Mouse (Mus musculus) midbrain, embryonic 14.5 days (tissue): ENCODE measurements at regions not wholly inside any gene's neighbourhood (a gene's known extent, or its start where the extent isn't known, plus 50 kb on each side); places are given as distances from the start of the nearest gene placed in this dataset.

Experiments
- ATAC-seq: fragments of 200-750 bp; cut with Nextera tagmentation; 2 replicates; pipeline ENCODE4 v1.8.0; 2017; ENCODE audit warnings: moderate number of reproducible peaks, moderate library complexity; ENCODE audit not compliant: low FRiP score, low TSS enrichment
- DNase-seq: peaks from one replicate; pipeline ENCODE4 v3.0.0-alpha.2; 2015
- H3K27ac ChIP-seq: fragments of 300-500 bp; sonication (generic); replicated peaks from 2 replicates; pipeline ENCODE4 v1.5.1; 2014; ENCODE audit warnings: mild to moderate bottlenecking, low read depth, low read length, moderate library complexity
- H3K27me3 ChIP-seq: fragments of 300-500 bp; sonication (generic); 2 replicates; pipeline ENCODE4 v1.6.1; 2014; ENCODE audit warnings: low read length, control low read depth, mixed read lengths; ENCODE audit not compliant: control insufficient read depth, insufficient read depth
- H3K36me3 ChIP-seq: fragments of 300-500 bp; sonication (generic); 2 replicates; pipeline ENCODE4 v1.6.1; 2014; ENCODE audit warnings: low read length, control low read depth; ENCODE audit not compliant: control insufficient read depth, insufficient read depth
- H3K4me1 ChIP-seq: fragments of 300-500 bp; sonication (generic); 2 replicates; pipeline ENCODE4 v1.6.1; 2014; ENCODE audit warnings: mild to moderate bottlenecking, antibody characterized with exemption, low read length, control low read depth; ENCODE audit not compliant: control insufficient read depth, insufficient read depth
- H3K4me2 ChIP-seq: fragments of 300-500 bp; sonication (generic); 2 replicates; pipeline ENCODE4 v1.6.1; 2014; ENCODE audit warnings: mild to moderate bottlenecking, low read length, moderate library complexity
- H3K4me3 ChIP-seq: fragments of 300-500 bp; sonication (generic); replicated peaks from 2 replicates; pipeline ENCODE4 v1.5.1; 2014; ENCODE audit warnings: low read depth, low read length
- H3K9ac ChIP-seq: fragments of 300-500 bp; sonication (generic); replicated peaks from 2 replicates; pipeline ENCODE4 v1.6.1; 2014; ENCODE audit warnings: mild to moderate bottlenecking, low read length, moderate library complexity
- H3K9me3 ChIP-seq: fragments of 300-500 bp; sonication (generic); 2 replicates; pipeline ENCODE4 v1.6.1; 2016; ENCODE audit warnings: low read length, control low read depth, mixed read lengths; ENCODE audit not compliant: control insufficient read depth
- WGBS: fragments of 180-500 bp; shearing (Covaris S2); extraction: QIAGEN DNeasy Blood & Tissue Kit; methylation state at CpG from one replicate; pipeline ENCODE4 v1.1.7; 2014; 5-methylcytosine and 5-hydroxymethylcytosine counted together

GRCm38 (mm10) chr4:152908235-152908634 lies 430.6 kb upstream of the Kcnab2 start:
- Histone ChIP-seq H3K9ac (no peak overlapping the region), H3K4me3 (no peak overlapping the region), H3K9me3 (no peaks in the 10 kb centered on the region), H3K36me3 (no peaks in the 10 kb centered on the region), H3K27ac (no peak overlapping the region), H3K4me1 (no peaks in the 10 kb centered on the region), H3K27me3 (no peaks in the 10 kb centered on the region), H3K4me2 (no peak overlapping the region)
- ATAC-seq (no peak), DNase-seq (peak; percentile 58)
- WGBS = 62% methylated on average over 5 of the region's 5 CpGs

- 53% methylated on average over 11 of the region's 11 CpGs for WGBS
- H3K4me1 ChIP-seq = peaks cover 17% of the 10 kb centered on the region
- DNase-seq = peak; percentile 49
- no peak overlapping the region for H3K9ac ChIP-seq
- H3K36me3 ChIP-seq = no peaks in the 10 kb centered on the region
- no peak for ATAC-seq
- H3K27me3 ChIP-seq = no peaks in the 10 kb centered on the region
- no peak overlapping the region for H3K4me2 ChIP-seq
- H3K9me3 ChIP-seq = no peaks in the 10 kb centered on the region
- H3K27ac ChIP-seq = peak overlapping the region; percentile 55; the same call in 1 of the 2 replicates
- no peak overlapping the region for H3K4me3 ChIP-seq
Observed at GRCm38 (mm10) chr4:152902851-152903250, 425.2 kb upstream of the Kcnab2 start.

GRCm38 (mm10) chr4:152900049-152900448 lies 422.4 kb upstream of the Kcnab2 start:
- H3K4me3 ChIP-seq = no peak overlapping the region
- no peaks in the 10 kb centered on the region for H3K36me3 ChIP-seq
- no peaks in the 10 kb centered on the region for H3K27me3 ChIP-seq
- no peak overlapping the region for H3K27ac ChIP-seq
- peaks cover 17% of the 10 kb centered on the region for H3K4me1 ChIP-seq
- no peak overlapping the region for H3K9ac ChIP-seq
- H3K4me2 ChIP-seq = no peak overlapping the region
- no peaks in the 10 kb centered on the region for H3K9me3 ChIP-seq
- no peak for ATAC-seq
- 48% methylated on average over 4 of the region's 4 CpGs for WGBS
- DNase-seq = no peak

GRCm38 (mm10) chr4:152895076-152895475 lies 417.4 kb upstream of the Kcnab2 start:
- no peaks in the 10 kb centered on the region for H3K36me3 ChIP-seq
- peak; percentile 21 for DNase-seq
- H3K4me3 ChIP-seq = no peak overlapping the region
- H3K27ac ChIP-seq = no peak overlapping the region
- ATAC-seq = no peak
- H3K9ac ChIP-seq = no peak overlapping the region
- H3K27me3 ChIP-seq = no peaks in the 10 kb centered on the region
- peaks cover 6% of the 10 kb centered on the region; the same call in 1 of the 2 replicates for H3K4me1 ChIP-seq
- WGBS = 57% methylated on average over 13 of the region's 13 CpGs
- H3K4me2 ChIP-seq = no peak overlapping the region
- no peaks in the 10 kb centered on the region for H3K9me3 ChIP-seq

- WGBS = 86% methylated on average over 3 of the region's 3 CpGs
- Histone ChIP-seq H3K36me3 (no peaks in the 10 kb centered on the region), H3K4me1 (no peaks in the 10 kb centered on the region), H3K4me3 (no peak overlapping the region), H3K9ac (no peak overlapping the region), H3K9me3 (no peaks in the 10 kb centered on the region), H3K27ac (no peak overlapping the region), H3K4me2 (no peak overlapping the region), H3K27me3 (no peaks in the 10 kb centered on the region)
- DNase-seq = no peak
- ATAC-seq = no peak
Observed at GRCm38 (mm10) chr4:152892997-152893396, 415.3 kb upstream of the Kcnab2 start.

GRCm38 (mm10) chr4:152889211-152889610 lies 411.5 kb upstream of the Kcnab2 start:
- Histone ChIP-seq H3K36me3 (no peaks in the 10 kb centered on the region), H3K9me3 (no peaks in the 10 kb centered on the region), H3K9ac (no peak overlapping the region), H3K4me1 (no peaks in the 10 kb centered on the region), H3K4me2 (no peak overlapping the region), H3K27ac (no peak overlapping the region), H3K4me3 (no peak overlapping the region), H3K27me3 (no peaks in the 10 kb centered on the region)
- ATAC-seq = no peak
- WGBS = 77% methylated on average over 5 of the region's 5 CpGs
- peak; percentile 37 for DNase-seq

GRCm38 (mm10) chr4:152888306-152888705 lies 410.6 kb upstream of the Kcnab2 start:
- Histone ChIP-seq H3K27ac (no peak overlapping the region), H3K4me3 (no peak overlapping the region), H3K9ac (no peak overlapping the region), H3K27me3 (no peaks in the 10 kb centered on the region), H3K4me2 (no peak overlapping the region), H3K4me1 (no peaks in the 10 kb centered on the region), H3K36me3 (no peaks in the 10 kb centered on the region), H3K9me3 (no peaks in the 10 kb centered on the region)
- ATAC-seq (no peak), DNase-seq (no peak)
- 52% methylated on average over 14 of the region's 14 CpGs for WGBS

- ATAC-seq (no peak), DNase-seq (no peak)
- Histone ChIP-seq H3K36me3 (no peaks in the 10 kb centered on the region), H3K27ac (no peak overlapping the region), H3K27me3 (no peaks in the 10 kb centered on the region), H3K9ac (no peak overlapping the region), H3K4me2 (no peak overlapping the region), H3K4me1 (no peaks in the 10 kb centered on the region), H3K4me3 (no peak overlapping the region), H3K9me3 (no peaks in the 10 kb centered on the region)
- 81% methylated on average over 9 of the region's 9 CpGs for WGBS
Observed at GRCm38 (mm10) chr4:152886773-152887172, 409.1 kb upstream of the Kcnab2 start.

GRCm38 (mm10) chr4:152881433-152881930 lies 403.8 kb upstream of the Kcnab2 start:
- Histone ChIP-seq H3K27ac (no peak overlapping the region), H3K9ac (no peak overlapping the region), H3K27me3 (no peaks in the 10 kb centered on the region), H3K4me1 (0 out of 2 replicates have a peak, but pooled peaks cover 3% of the 10 kb centered on the region), H3K9me3 (no peaks in the 10 kb centered on the region), H3K4me2 (no peak overlapping the region), H3K4me3 (no peak overlapping the region), H3K36me3 (no peaks in the 10 kb centered on the region)
- ATAC-seq (no peak), DNase-seq (no peak)
